Mouse (Mus musculus) right cerebral cortex, postnatal 10 days (tissue): ENCODE measurements around the gene Tmem274.

Experiments
- DNase-seq, 2 experiments: peaks; one replicate each; pipeline ENCODE4 v3.0.0; 2021; ENCODE audit warnings: low spot score in 2 of 2

Gene Tmem274

DNA sequence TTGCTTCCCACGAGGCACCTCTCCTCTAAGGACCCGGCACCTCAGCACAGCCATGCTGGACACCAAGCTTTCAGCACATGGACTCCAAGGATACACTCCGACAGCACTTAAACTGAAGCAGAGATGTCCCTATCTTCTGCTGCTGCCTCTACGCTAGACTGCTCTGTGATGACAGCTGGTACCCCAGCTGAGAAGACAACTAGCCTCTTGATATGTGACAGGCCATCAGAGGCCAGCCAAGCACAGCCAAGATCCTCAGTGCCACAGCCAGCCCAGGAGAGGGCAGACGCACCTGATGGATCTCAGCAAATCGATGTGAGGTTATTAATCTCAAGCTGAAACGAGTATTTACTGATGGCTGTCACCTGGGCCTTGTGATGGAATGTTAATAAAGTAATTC, 2.1 kb upstream of the Tmem274 start:
- no peak for DNase-seq

DNA sequence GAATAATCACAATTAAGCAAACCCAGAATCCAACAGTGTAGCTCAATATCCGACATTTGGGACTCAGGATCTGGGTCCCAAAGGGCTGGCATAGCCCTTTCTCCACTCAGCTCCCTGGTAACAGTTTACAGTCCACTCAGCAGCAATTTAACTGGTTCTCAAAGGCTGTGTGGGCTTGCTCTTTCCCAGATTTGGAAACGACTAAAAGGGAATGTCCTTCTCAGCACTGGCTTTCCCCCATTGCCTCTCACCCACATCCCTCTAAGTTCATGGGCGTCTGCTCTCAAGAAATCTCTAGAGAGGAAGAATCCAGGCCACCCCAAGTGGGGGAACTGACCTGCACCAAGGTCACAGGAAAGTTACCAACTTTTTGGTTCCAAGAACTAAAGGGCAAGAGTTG, 7.4 kb downstream of the Tmem274 start:
- DNase-seq, result no peak

DNA sequence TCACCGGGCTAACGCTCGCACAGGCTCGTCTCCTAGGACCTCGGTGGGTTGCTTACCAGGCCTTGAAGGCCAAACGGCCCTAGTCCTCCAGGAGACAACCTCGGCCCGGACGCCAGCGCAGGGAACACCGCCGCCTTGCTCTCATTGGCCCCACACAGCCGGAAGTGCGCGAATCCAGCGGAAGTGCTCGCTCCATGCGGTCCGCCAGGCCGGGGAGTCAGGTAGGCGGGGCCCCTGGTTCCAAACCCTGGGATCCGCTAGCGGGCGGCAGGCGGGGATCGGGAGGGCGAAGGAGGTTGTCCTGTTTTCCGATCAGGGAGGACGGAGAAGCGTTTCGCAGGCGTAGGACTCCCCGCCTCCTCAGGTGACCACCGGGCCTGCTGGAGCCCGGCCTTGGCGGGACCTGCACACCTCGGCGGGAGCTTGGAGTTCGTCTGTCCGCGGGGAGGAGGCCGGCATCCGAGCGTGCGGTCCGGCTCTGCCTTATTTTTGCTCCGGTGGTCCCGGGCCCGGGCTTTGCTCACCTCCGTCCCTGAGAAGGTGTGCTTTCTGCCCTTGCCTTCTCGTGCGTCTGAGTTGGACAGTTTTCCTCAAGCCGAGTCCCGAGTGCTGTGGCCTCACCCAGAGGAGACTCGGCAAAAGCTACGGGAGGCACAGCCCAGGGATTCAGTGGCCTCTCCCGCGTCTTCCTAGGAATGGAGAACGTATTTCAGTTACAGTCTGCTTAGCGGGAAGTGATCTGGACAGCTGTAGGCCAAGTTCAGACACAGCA, 8.1 kb downstream of the Tmem274 start, which contains the start of the genes Nmnat1 and Lzic:
TSS of gene Nmnat1 (minus strand) at position 150 of the 772 bp plus-strand sequence.
TSS of gene Lzic (plus strand) at position 177 of the 772 bp plus-strand sequence.
- peak; percentile 95 to 97 for DNase-seq

GRCm38 (mm10) chr4:149485825-149486206, 8.6 kb downstream of the Tmem274 start:
- DNase-seq, result peak in 1 of 2 experiments; percentile 49

DNA sequence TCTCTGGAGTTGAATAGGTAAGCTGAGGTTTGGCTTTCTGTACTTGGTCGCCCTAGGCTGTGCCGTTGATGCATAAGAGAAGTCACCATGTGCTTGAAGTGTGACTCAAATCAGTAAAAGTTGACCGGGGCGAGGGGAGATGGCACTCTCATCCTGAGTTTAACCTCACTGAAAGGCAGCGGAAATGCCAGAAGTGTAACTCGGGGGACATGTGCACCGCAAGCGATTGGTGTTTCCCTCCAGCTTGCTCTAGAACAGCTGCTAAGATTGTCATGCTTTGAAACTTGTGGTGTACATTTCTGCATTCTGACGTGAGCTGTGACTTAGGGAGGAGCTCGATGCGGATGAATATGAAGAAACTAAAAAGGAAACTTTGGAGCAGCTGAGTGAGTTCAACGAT, 10.6 kb downstream of the Tmem274 start:
- DNase-seq, result no peak

- DNase-seq, result no peak
These were observed 12.4 kb downstream of the Tmem274 start for GRCm38 (mm10) chr4:149489415-149490240.

- DNase-seq, result no peak
These were observed 14.0 kb downstream of the Tmem274 start for GRCm38 (mm10) chr4:149491151-149491550.

GRCm38 (mm10) chr4:149496612-149497011, 19.4 kb downstream of the Tmem274 start:
- peak; percentile 46 to 61 for DNase-seq

- DNase-seq, result no peak
These were observed 21.7 kb downstream of the Tmem274 start for GRCm38 (mm10) chr4:149498901-149499300.

DNA sequence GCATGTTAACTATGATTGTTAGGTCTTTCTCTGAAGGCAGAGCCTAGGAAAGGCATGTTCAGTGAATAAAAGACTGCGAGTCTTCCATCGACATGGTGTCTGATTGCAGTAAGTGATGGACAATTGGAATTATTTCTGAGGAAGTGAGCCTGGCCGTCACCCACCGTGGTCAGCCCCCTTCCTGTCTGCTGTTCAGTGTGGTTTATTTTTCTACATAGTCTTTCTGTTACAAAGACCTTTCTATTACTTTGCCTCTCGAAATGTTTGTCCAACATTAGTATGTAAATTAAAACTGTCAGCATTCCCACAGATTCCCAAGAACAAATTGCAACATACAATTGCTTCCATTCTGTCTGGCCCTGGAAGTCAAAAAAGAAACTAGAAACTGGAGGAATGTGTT, 22.6 kb downstream of the Tmem274 start:
- DNase-seq, result no peak

- no peak for DNase-seq
These were observed 27.2 kb downstream of the Tmem274 start for GRCm38 (mm10) chr4:149504363-149504762.

GRCm38 (mm10) chr4:149504858-149505257, 27.7 kb downstream of the Tmem274 start:
- DNase-seq, result no peak

DNA sequence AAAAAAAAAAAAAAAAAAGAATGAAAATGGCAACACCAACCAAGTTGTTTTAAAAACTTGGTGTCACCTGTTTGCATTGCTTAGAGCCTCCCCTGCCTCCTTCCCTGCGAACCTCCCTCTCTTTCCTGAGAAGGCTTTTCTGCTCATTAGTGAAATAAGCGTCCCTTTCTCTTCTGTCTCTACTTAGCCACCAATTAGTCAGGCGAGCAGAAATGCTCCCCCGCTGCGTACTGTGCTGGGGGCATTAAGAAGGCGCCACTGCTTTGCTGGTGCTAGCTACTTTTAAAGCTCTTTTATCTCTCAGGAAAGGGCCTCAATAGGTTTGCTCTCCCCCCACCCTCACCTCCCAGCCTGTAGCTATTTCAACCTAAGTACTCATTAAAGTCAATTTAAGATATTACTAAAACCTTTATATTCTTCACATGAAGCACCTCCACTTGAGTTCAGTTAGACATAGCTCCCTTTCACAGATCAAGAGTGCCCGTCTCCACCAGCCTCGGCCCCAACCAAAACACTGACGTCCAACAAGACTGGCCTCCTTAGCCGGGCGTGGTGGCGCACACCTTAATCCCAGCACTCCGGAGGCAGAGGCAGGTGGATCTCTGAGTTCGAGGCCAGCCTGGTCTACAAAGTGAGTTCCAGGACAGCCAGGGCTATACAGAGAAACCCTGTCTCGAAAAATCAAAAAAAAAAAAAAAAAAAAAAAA, 28.2 kb downstream of the Tmem274 start:
- no peak for DNase-seq

- DNase-seq, result no peak
These were observed 29.7 kb downstream of the Tmem274 start for GRCm38 (mm10) chr4:149506904-149507303.

- DNase-seq, result no peak
These were observed 34.1 kb downstream of the Tmem274 start for GRCm38 (mm10) chr4:149511221-149511646.

DNA sequence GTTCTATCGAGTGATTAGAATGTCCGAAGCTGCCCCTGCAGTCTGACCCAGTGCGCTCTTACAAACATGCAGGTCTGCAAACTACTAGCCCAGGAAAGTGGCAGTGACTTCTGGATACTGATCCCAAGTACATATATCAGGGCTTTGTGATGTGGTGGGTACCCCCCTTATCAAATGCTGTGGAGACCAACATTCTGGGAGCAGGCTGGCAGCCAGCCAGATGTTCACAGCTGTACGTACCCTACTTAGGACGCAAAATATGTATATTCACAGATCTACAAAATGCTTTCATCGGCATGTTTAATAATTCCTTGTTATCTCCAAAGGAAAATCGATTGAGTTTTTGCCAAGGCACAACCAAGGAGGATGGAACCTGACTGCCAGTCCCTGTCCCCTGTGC, 34.9 kb downstream of the Tmem274 start:
- DNase-seq, result no peak

- DNase-seq, result no peak
These were observed 38.5 kb downstream of the Tmem274 start for GRCm38 (mm10) chr4:149515706-149516105.

GRCm38 (mm10) chr4:149517868-149518340, 40.7 kb downstream of the Tmem274 start, which contains the start of gene Ctnnbip1:
TSS of gene Ctnnbip1 (plus strand) at chr4:149518236.
- DNase-seq, result peak; percentile 97 to 98

DNA sequence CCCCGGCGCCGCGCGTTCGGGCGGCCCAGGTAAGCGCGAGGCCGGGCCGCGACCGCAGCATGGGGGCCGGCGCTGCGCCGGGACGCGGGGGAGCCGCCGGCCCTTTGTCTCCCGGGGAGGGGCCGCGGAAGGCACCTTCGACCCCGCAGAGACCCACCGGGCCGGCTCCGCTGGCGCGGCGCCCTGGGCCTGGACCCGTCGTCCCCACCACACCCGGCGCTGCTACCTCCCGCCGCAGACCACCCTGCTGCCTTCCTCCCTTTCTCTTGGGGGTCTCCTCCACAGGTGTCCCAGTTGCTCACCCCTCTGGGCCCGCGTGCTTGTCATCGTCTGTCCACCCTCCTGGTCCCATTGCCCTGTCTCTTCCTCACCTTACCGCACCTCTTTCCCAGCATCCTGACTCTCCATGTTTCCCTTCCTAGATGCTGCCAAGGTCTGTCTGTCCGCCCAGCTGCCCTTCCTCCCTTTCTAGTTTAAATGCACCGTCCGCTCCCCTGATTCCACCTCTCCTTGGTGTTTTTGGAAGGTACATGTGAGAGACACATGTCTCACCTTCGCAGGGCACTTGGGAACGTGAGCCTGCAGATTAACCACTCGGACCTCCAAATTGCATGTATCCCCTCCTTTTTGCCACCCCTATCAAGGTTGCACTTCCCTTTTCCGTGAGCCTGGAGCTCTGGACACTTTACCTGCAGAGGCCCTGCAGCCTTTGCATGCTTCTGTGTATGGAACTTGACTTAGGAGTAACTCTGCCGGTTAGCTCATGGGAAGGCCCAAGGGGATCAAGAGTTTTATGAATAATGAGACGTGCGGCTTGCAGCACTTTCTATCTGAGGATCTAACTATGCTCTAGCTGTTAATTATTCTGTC, 41.4 kb downstream of the Tmem274 start:
- peak in 1 of 2 experiments; percentile 38 for DNase-seq

GRCm38 (mm10) chr4:149521258-149521657, 44.1 kb downstream of the Tmem274 start:
- DNase-seq, result no peak

DNA sequence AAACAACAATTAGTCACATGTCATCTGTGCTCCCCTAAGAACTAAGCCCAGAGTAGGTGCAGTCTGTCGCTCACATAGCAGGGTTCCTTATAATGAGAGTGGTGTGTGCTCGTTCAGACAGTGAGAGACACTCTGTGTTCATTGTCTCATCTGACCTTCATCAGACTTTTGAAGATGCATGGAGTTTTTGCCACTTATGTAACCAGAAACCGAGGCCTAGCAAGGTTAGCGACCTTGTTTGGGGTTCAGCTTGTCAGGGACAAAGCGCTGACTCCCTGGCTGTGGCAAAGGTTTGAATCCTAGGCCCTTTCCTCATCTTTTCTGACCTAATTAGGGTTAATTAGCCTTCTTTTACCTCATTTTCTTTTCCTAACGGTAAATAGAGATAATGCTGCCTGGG, 46.8 kb downstream of the Tmem274 start:
- DNase-seq, result peak in 1 of 2 experiments; percentile 13
